Mouse (Mus musculus) limb, embryonic 13.5 days (tissue): ENCODE results near the gene Vsig8. TPM values are rescaled to one million over a fixed set of nuclear protein-coding genes. Genes with fewer than 3 reads are reported as not detected.

Experiments
- ATAC-seq: fragments of 200-750 bp; cut with Nextera tagmentation; 2 replicates; pipeline ENCODE4 v1.8.0; 2017; ENCODE audit warnings: low read depth, moderate number of reproducible peaks, moderate TSS enrichment; ENCODE audit not compliant: low FRiP score
- H3K27ac ChIP-seq: fragments of 300-500 bp; sonication (generic); 2 replicates; pipeline ENCODE4 v1.5.1; 2015; ENCODE audit warnings: inconsistent platforms, mild to moderate bottlenecking, moderate library complexity
- H3K27me3 ChIP-seq: fragments of 300-500 bp; sonication (generic); 2 replicates; pipeline ENCODE4 v1.6.1; 2015; ENCODE audit warnings: mild to moderate bottlenecking, inconsistent platforms
- H3K36me3 ChIP-seq: fragments of 300-500 bp; sonication (generic); 2 replicates; pipeline ENCODE4 v1.6.1; 2015; ENCODE audit warnings: inconsistent platforms, mild to moderate bottlenecking, moderate library complexity
- H3K4me1 ChIP-seq: fragments of 300-500 bp; sonication (generic); 2 replicates; pipeline ENCODE4 v1.6.1; 2015; ENCODE audit warnings: inconsistent platforms
- H3K4me2 ChIP-seq: fragments of 300-500 bp; sonication (generic); replicated peaks from 2 replicates; pipeline ENCODE4 v1.6.1; 2015; ENCODE audit warnings: inconsistent platforms, mild to moderate bottlenecking, moderate library complexity
- H3K4me3 ChIP-seq: fragments of 300-500 bp; sonication (generic); 2 replicates; pipeline ENCODE4 v1.5.1; 2015; ENCODE audit warnings: moderate library complexity, mild to moderate bottlenecking, inconsistent platforms
- H3K9ac ChIP-seq: fragments of 300-500 bp; sonication (generic); 2 replicates; pipeline ENCODE4 v1.6.1; 2015; ENCODE audit warnings: mild to moderate bottlenecking, inconsistent platforms
- H3K9me3 ChIP-seq: fragments of 300-500 bp; sonication (generic); 2 replicates; pipeline ENCODE4 v1.6.1; 2016; ENCODE audit warnings: inconsistent platforms
- WGBS: fragments of 180-500 bp; shearing (Covaris S2); methylation state at CpG from one replicate; pipeline ENCODE4 v1.1.7; 2015; 5-methylcytosine and 5-hydroxymethylcytosine counted together
- polyA plus RNA-seq: library from polyadenylated mRNA; unstranded; fragments of >200 nt; fragmentation: Nextera tagmentation; extraction: Ambion mirVana; gene quantifications from 2 replicates; pipeline ENCODE4 v1.2.1, GENCODE M21; 2015

The Vsig8 gene
- polyA plus RNA-seq, 1 experiment from 2014 or later: 0.33 TPM

- H3K9me3 ChIP-seq: no peaks in the 10 kb centered on the region
- H3K27me3 ChIP-seq: no peaks in the 10 kb centered on the region
- no peak within 1 kb of the TSS for H3K9ac ChIP-seq
- no peak within 1 kb of the TSS for H3K4me2 ChIP-seq
- no peaks in the 10 kb centered on the region for H3K36me3 ChIP-seq
- H3K4me1 ChIP-seq: no peaks in the 10 kb centered on the region
- H3K27ac ChIP-seq: no peak within 1 kb of the TSS
- 67% methylated on average over 1 of the region's 1 CpGs for WGBS
- no peak within 1 kb of the TSS for H3K4me3 ChIP-seq
- no peak for ATAC-seq
Observed at GRCm38 (mm10) chr1:172602326-172602725, 46.6 kb downstream of the Vsig8 start, which contains the start of gene Fcrl6. TSS of gene Fcrl6 (minus strand) at chr1:172602551.

- 81% methylated on average over 10 of the region's 10 CpGs for WGBS
- Histone ChIP-seq H3K27me3 (peaks cover 3% of the 10 kb centered on the region; the same call in 1 of the 2 replicates), H3K36me3 (no peaks in the 10 kb centered on the region), H3K4me3 (no peak overlapping the region), H3K9ac (no peak overlapping the region), H3K4me1 (no peaks in the 10 kb centered on the region; the same call in 1 of the 2 replicates), H3K27ac (no peak overlapping the region), H3K9me3 (no peaks in the 10 kb centered on the region), H3K4me2 (no peak overlapping the region)
- no peak for ATAC-seq
Observed at GRCm38 (mm10) chr1:172611304-172611703, 55.6 kb downstream of the Vsig8 start.

- Histone ChIP-seq H3K27me3 (peaks cover 3% of the 10 kb centered on the region; the same call in 1 of the 2 replicates), H3K4me2 (no peak overlapping the region), H3K36me3 (no peaks in the 10 kb centered on the region), H3K4me3 (no peak overlapping the region), H3K9ac (no peak overlapping the region), H3K4me1 (peaks cover 14% of the 10 kb centered on the region), H3K9me3 (no peaks in the 10 kb centered on the region), H3K27ac (no peak overlapping the region)
- WGBS: 46% methylated on average over 1 of the region's 1 CpGs
- ATAC-seq: no peak
Observed at GRCm38 (mm10) chr1:172612745-172613144, 57.0 kb downstream of the Vsig8 start.

Other genes with a start within 250 kb of the Vsig8 start
- gene Kcnj9, start 226.6 kb upstream of the Vsig8 start, polyA plus RNA-seq: 0.06 TPM in 1 of 2 replicates, not detected in the other
- 0.04 and 0.05 TPM in 2 replicates for gene Kcnj10, start 214.7 kb upstream of the Vsig8 start, polyA plus RNA-seq
- gene Pigm, start 179.4 kb upstream of the Vsig8 start, polyA plus RNA-seq: 6.2 and 6.8 TPM in 2 replicates
- gene Slamf9, start 80.6 kb upstream of the Vsig8 start, polyA plus RNA-seq: 0.25 and 0.63 TPM in 2 replicates
- 47.9 and 53.2 TPM in 2 replicates for gene Igsf9, start 74.2 kb upstream of the Vsig8 start, polyA plus RNA-seq
- gene Tagln2, start 55.9 kb upstream of the Vsig8 start, polyA plus RNA-seq: 118 and 119 TPM in 2 replicates
- gene Cfap45, start 35.1 kb upstream of the Vsig8 start, polyA plus RNA-seq: 1.0 and 1.7 TPM in 2 replicates
- 0.11 and 0.25 TPM in 2 replicates for gene Slamf8, start 34.6 kb downstream of the Vsig8 start, polyA plus RNA-seq
- gene Fcrl6, start 46.6 kb downstream of the Vsig8 start, polyA plus RNA-seq: 1.0 and 1.3 TPM in 2 replicates
- gene Dusp23, start 77.0 kb downstream of the Vsig8 start, polyA plus RNA-seq: 10.1 and 10.5 TPM in 2 replicates
- not detected in 2 replicates for gene Crp, start 142.1 kb downstream of the Vsig8 start, polyA plus RNA-seq